Mouse (Mus musculus) c-Kit-positive CD71-positive TER-119-positive erythroid progenitor cells, embryonic 14.5 days (primary cell): ENCODE data around the gene Sh3d19.
"Not testable (repeated sequence)": the region's sequence is repeated elsewhere in the genome, so short reads cannot be mapped to it uniquely, and the experiment has no call there.

Experiments used
- DNase-seq: peaks from one replicate; pipeline ENCODE4 v3.0.0-alpha.2; 2013; ENCODE audit warnings: low spot score

Gene Sh3d19

GRCm38 (mm10) chr3:85980036-85980435, 9.1 kb downstream of the Sh3d19 start:
- no peak for DNase-seq

- DNase-seq = not testable (repeated sequence)
Measured at GRCm38 (mm10) chr3:85981761-85982160, 10.9 kb downstream of the Sh3d19 start.

GRCm38 (mm10) chr3:85984537-85984936, 13.6 kb downstream of the Sh3d19 start:
- DNase-seq = no peak

GRCm38 (mm10) chr3:85987225-85987624, 16.3 kb downstream of the Sh3d19 start:
- DNase-seq = no peak

GRCm38 (mm10) chr3:85991140-85991801, 20.4 kb downstream of the Sh3d19 start:
- DNase-seq = peak; percentile 51

GRCm38 (mm10) chr3:85991802-85992156, 20.9 kb downstream of the Sh3d19 start:
- DNase-seq = peak; percentile 67

- no peak for DNase-seq
Measured at GRCm38 (mm10) chr3:85993744-85994143, 22.8 kb downstream of the Sh3d19 start.

- no peak for DNase-seq
Measured at GRCm38 (mm10) chr3:85994645-85995044, 23.7 kb downstream of the Sh3d19 start.

- no peak for DNase-seq
Measured at GRCm38 (mm10) chr3:86001271-86001670, 30.4 kb downstream of the Sh3d19 start.

- DNase-seq = no peak
Measured at GRCm38 (mm10) chr3:86002423-86002822, 31.5 kb downstream of the Sh3d19 start, which contains the start of gene Prss48. Gene Prss48 (minus strand): TSS chr3:86002491.

GRCm38 (mm10) chr3:86002940-86003339, 32.0 kb downstream of the Sh3d19 start:
- no peak for DNase-seq

GRCm38 (mm10) chr3:86004751-86005150, 33.8 kb downstream of the Sh3d19 start:
- no peak for DNase-seq

GRCm38 (mm10) chr3:86010618-86011017, 39.7 kb downstream of the Sh3d19 start:
- no peak for DNase-seq

GRCm38 (mm10) chr3:86011373-86011772, 40.5 kb downstream of the Sh3d19 start:
- no peak for DNase-seq

- DNase-seq = no peak
Measured at GRCm38 (mm10) chr3:86011833-86012232, 40.9 kb downstream of the Sh3d19 start.

- DNase-seq = no peak
Measured at GRCm38 (mm10) chr3:86013837-86014236, 42.9 kb downstream of the Sh3d19 start.

GRCm38 (mm10) chr3:86016965-86017364, 46.1 kb downstream of the Sh3d19 start:
- DNase-seq = no peak

- DNase-seq = no peak
Measured at GRCm38 (mm10) chr3:86017484-86017883, 46.6 kb downstream of the Sh3d19 start.

GRCm38 (mm10) chr3:86020921-86021650, 50.2 kb downstream of the Sh3d19 start:
- DNase-seq = no peak

GRCm38 (mm10) chr3:86021651-86022050, 50.7 kb downstream of the Sh3d19 start:
- DNase-seq = no peak

GRCm38 (mm10) chr3:86024065-86024795, 53.3 kb downstream of the Sh3d19 start:
- no peak for DNase-seq

- DNase-seq = no peak
Measured at GRCm38 (mm10) chr3:86025341-86026137, 54.6 kb downstream of the Sh3d19 start.
